Comparison of ENCODE assay signal across 7 mouse cellular contexts in the genomic region with DNA sequence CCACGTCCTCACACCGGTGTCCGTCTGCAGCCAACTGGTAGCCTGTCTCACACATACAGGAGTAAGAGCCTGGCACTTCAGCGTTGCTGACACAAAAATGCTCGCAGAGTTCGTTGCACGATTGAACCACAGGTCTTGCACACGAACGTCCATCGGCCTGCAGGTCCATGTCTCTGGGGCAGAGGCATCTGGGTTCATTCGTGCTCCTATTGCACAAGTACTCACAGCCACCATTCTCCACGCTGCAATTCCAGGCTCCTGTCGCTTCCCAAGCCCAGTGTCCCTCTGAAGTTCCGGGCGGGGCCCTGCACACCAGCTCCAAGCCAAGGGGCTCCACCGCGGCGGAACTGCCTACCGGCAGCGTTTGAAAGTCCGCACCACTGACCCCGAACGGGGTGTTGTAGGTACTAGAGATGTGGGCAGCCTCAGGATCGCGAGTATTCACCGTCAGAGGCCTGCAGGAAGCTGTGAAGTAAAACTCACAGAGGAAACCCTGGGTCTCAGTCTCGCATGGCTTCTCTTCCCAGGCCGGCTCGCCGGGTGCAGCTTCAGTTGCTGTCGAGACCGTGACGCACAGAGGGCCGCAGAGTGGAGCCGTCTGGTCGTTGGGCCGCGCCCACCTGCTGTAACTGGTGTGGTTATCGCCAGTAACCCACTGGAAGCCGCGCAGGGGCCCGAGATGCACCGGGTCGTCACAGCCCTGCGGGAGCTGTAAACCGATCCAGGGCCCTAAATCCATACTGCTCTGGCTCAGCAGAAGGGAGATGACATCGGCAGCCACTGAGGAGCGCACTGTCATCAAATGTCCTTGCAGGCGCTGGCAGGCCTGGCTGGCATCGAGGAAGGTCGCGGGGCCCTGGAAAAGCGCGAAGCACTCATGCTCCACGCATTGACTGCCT. TPM values are rescaled to one million over a fixed set of nuclear protein-coding genes. Genes with fewer than 3 reads are reported as not detected.
DNase-seq lines count a peak whose midpoint lies in the region; ATAC-seq and TF ChIP-seq lines count a peak whose summit lies in the region.

No protein-coding gene starts in this region.

- H3K4me2 ChIP-seq in lung, postnatal 0 days (replicated peaks; ENCODE audit: low read depth, low read length) = peak overlapping the region; percentile 82

- intact Hi-C loops in gastrocnemius, postnatal 36 days (cut with DNase I) = loop anchor here (5.0 kb wide), 2 partner anchors 130 to 165 kb away; no protein-coding TSS in a partner anchor

- no peak for TF ChIP-seq CTCF in bone marrow, adult 2 months (IDR thresholded peaks at IDR 0.05; ENCODE audit: control insufficient read depth, insufficient read depth, low read length)
- no peak for TF ChIP-seq CTCF in lung, postnatal 0 days (IDR thresholded peaks at IDR 0.05)

- peak overlapping the region; percentile 84 for H3K9ac ChIP-seq in lung, postnatal 0 days (replicated peaks; ENCODE audit: low read depth)

- H3K9me3 ChIP-seq in lung, postnatal 0 days (ENCODE audit: low read length) = no peaks in the 10 kb centered on the region

- peak; percentile 44 for ATAC-seq in lung, postnatal 0 days

- peak overlapping the region; percentile 73 for H3K4me3 ChIP-seq in bone marrow, adult 2 months (replicated peaks; ENCODE audit: control insufficient read depth, low read depth, low read length)
- peak overlapping the region; percentile 66 for H3K4me3 ChIP-seq in lung, postnatal 0 days (ENCODE audit: low read depth, low read length)

- 5% methylated on average over 55 of the region's 55 CpGs for WGBS in bone marrow, adult 2 months
- 1% methylated on average over 55 of the region's 55 CpGs for WGBS in lung, postnatal 0 days

- peak; percentile 12 for DNase-seq in ES-CJ7 (ENCODE audit: low read depth, low spot score)
- peak; percentile 50 for DNase-seq in gastrocnemius, postnatal 36 days
- DNase-seq in kidney, adult 18-20 months = peak; percentile 53
- peak; percentile 63 for DNase-seq in lung, postnatal 0 days (ENCODE audit: low spot score)
- DNase-seq in retina, embryonic 14.5 days (ENCODE audit: low spot score) = peak; percentile 26
- DNase-seq in cerebellum, adult 11-12 months = no peak

- no peaks in the 10 kb centered on the region; the same call in 1 of the 2 replicates for H3K4me1 ChIP-seq in bone marrow, adult 2 months (ENCODE audit: control insufficient read depth, insufficient read depth, low read length)
- peaks cover 6% of the 10 kb centered on the region for H3K4me1 ChIP-seq in lung, postnatal 0 days (ENCODE audit: insufficient read depth, low read depth, low read length)

- H3K27me3 ChIP-seq in lung, postnatal 0 days (replicated peaks; ENCODE audit: insufficient read depth, low read length) = no peaks in the 10 kb centered on the region

- peak overlapping the region; percentile 81 for H3K27ac ChIP-seq in bone marrow, adult 2 months (ENCODE audit: control insufficient read depth, insufficient read depth, low read depth, low read length, poor library complexity)
- H3K27ac ChIP-seq in lung, postnatal 0 days (ENCODE audit: low read length) = peak overlapping the region; percentile 86

- H3K36me3 ChIP-seq in lung, postnatal 0 days (ENCODE audit: insufficient read depth, low read length) = no peaks in the 10 kb centered on the region

- TF ChIP-seq POLR2A in bone marrow, adult 2 months (IDR thresholded peaks at IDR 0.05; ENCODE audit: borderline replicate concordance, control insufficient read depth, low read depth, low read length) = peak; percentile 60; the same call in 1 of the 2 replicates

- TF ChIP-seq EP300 in lung, postnatal 0 days (IDR thresholded peaks at IDR 0.05) = no peak

RNA-seq across cellular contexts. Expression of gene Thbd, which starts 0.8 kb away (rescaled TPM):
- polyA plus RNA-seq in bone marrow, adult 2 months (2011; ENCODE audit: insufficient read depth, insufficient read length, low replicate concordance, missing spikeins) = 3.1 and 5.9 TPM in 2 replicates
- total RNA-seq in gastrocnemius, postnatal 36 days (2021) = 10 to 100 TPM; 12.6 to 17.4 TPM
- 227 and 232 TPM in 2 replicates for polyA plus RNA-seq in lung, postnatal 0 days (2015; fragmentation: Nextera tagmentation; extraction: Ambion mirVana)

RNA-seq across cellular contexts. Expression of gene Sstr4, which starts 12.1 kb away (rescaled TPM):
- polyA plus RNA-seq in bone marrow, adult 2 months (2011; ENCODE audit: insufficient read depth, insufficient read length, low replicate concordance, missing spikeins) = not detected in 2 replicates
- total RNA-seq in gastrocnemius, postnatal 36 days (2021) = under 1 TPM in 1 of 2 experiments, not detected in 1; 0.52 TPM
- polyA plus RNA-seq in lung, postnatal 0 days (2015; fragmentation: Nextera tagmentation; extraction: Ambion mirVana) = 0.56 and 0.77 TPM in 2 replicates

RNA-seq across cellular contexts. Expression of gene Cd93, which starts 36.1 kb away (rescaled TPM):
- 9.0 and 14.5 TPM in 2 replicates for polyA plus RNA-seq in bone marrow, adult 2 months (2011; ENCODE audit: insufficient read depth, insufficient read length, low replicate concordance, missing spikeins)
- 10 to 100 TPM; 16.7 to 20.5 TPM for total RNA-seq in gastrocnemius, postnatal 36 days (2021)
- 55.9 and 59.7 TPM in 2 replicates for polyA plus RNA-seq in lung, postnatal 0 days (2015; fragmentation: Nextera tagmentation; extraction: Ambion mirVana)

Comparison
In these comparisons a context has a peak if more than half of its experiments do, and no peak if none do; other contexts are left out.
1. RNA of gene Thbd, which starts 0.8 kb away (polyA plus RNA-seq): 227 to 232 TPM in lung, postnatal 0 days; 3.1 to 5.9 TPM in bone marrow, adult 2 months; every median in the first group is over 10 times any median in the second.